Mouse (Mus musculus) T-cell, adult 2 months (primary cell): ENCODE measurements around the gene Zdhhc25.
A peak's percentile ranks its signal among the peaks of the same experiment; 100 is the strongest.

ENCODE experiments used
- DNase-seq: peaks from one replicate; pipeline ENCODE4 v3.0.0; 2022; ENCODE audit warnings: low spot score

Gene Zdhhc25

DNA sequence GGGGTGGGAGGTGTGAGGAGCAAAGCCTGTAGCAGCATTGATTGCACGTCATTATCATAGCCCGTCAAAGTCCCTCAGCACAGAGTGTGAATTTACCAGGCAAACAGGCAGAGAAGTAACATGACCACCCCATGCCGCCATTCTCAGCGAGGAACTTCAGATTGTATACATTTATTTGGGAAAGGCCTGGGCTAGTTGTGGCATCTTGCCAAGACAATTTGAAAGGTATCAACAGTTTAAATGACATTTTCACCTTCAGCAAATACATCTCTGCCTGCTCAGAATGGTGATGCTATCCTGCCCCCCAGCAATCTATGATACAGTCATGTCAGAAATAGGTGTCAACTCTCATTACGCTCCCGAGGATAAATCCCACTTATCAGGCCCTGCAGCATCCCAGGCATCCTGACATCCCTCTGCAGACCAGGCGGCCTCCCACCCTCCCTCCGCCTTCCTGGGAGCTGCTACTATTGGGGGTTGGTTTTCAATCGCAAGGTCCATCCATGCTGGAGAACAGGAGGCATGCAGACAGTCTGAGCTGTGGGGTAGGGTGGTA lies 28.8 kb downstream of the Zdhhc25 start:
- DNase-seq, result no peak

DNA sequence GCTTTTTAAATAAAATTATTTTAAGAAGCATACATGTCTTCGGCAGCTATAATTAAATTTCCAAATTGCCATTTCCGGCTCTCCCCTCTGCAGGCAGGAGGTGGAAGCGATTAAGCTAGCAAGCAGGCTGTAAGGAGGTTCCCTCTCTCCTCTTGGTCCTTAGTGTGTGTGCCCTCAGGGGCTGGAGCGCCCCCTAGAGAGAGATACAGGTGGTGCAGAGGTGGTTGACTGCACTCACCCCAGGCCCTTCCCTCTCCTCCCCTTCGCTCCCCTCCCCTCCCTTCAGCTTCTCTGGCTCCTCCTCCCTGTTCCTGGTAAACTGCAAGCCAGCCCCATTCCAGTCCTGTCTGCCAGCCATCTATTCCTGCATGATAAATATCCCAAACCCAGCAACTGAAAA lies 35.1 kb downstream of the Zdhhc25 start:
- no peak for DNase-seq

DNA sequence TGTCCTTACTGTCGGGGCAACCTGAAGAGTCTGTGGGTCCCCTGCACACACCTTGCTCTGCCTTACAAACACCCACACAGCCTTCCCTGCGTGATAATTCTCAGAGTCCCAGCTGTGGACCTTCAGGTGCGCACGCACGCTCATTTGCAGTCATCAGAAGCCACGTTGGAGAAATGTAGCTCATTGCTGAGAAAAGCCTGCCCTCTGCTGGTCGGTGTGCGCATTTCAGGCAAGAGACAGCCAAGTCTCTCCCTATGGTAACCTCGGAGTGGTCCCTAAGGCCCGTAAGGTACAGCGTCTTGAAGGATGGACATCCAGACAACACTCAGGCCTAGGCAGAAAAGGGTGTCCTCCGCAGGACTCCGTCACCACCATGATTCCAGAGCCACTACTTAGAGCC lies 50.9 kb downstream of the Zdhhc25 start:
- DNase-seq, result peak; percentile 7
